Mouse (Mus musculus): ENCODE data around the gene Mettl1.

DNA sequence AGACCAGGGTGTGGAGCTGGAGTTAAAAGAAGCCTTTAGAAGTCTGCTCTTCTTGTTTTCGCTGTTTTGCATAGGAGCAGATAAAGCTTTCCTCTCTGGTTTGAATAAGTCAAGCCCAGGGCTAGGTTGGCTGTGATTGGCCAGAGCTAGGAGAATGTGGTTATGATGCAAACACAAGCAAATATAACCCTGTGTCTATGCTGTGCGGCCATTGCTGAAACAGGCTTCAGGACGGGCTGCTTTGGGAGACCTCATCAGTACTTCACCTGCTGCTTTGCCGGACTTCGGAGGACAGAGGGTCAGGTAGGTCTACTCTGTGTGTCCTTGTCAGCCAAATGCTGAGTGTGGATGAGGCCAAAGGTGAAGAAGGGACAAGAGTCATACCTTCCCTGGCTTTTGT lies 40.7 kb upstream of the Mettl1 start, which contains the start of gene Avil:
- TF ChIP-seq CTCF (IDR thresholded peaks at IDR 0.05; ENCODE audit: low read depth, low read length) (no peak), POLR2AphosphoS5 (IDR thresholded peaks at IDR 0.05; ENCODE audit: insufficient replicate concordance, low read depth, low read length) (no peak), GATA1 (IDR thresholded peaks at IDR 0.05; ENCODE audit: borderline replicate concordance, low read length) (no peak)

Measured in G1E (cell line).